Mouse (Mus musculus) C2C12 (cell line): Measurements from ENCODE around the gene Ndufb6. TPM values are rescaled to one million over a fixed set of nuclear protein-coding genes. Genes with fewer than 3 reads are reported as not detected.

Source experiments
- H3K27me3 ChIP-seq: one replicate; pipeline ENCODE4 v1.6.1; 2011; ENCODE audit not compliant: control insufficient read depth, insufficient read depth, insufficient read length
- H3K36me3 ChIP-seq: one replicate; pipeline ENCODE4 v1.6.1; 2011; ENCODE audit not compliant: control insufficient read depth, insufficient read depth
- H3K4me3 ChIP-seq: one replicate; pipeline ENCODE4 v1.5.1; 2011; ENCODE audit warnings: mild to moderate bottlenecking, control low read depth; ENCODE audit not compliant: poor library complexity, insufficient read depth, severe bottlenecking
- H3K79me2 ChIP-seq: one replicate; pipeline ENCODE4 v1.6.1; 2011; ENCODE audit not compliant: control insufficient read depth, insufficient read depth
- H3K79me3 ChIP-seq: one replicate; pipeline ENCODE4 v1.6.1; 2011; ENCODE audit warnings: low read depth, control low read depth
- H3ac ChIP-seq: one replicate; pipeline ENCODE3; 2011; ENCODE audit warnings: low read depth; ENCODE audit not compliant: control insufficient read depth, insufficient read length
- CEBPB ChIP-seq: IDR thresholded peaks from one replicate; pipeline ENCODE4 v1.6.1; 2011; ENCODE audit warnings: low read depth, mild to moderate bottlenecking, control low read depth, moderate library complexity
- CTCF ChIP-seq: IDR thresholded peaks from one replicate; pipeline ENCODE4 v1.5.1; 2011; ENCODE audit not compliant: control insufficient read depth, insufficient read depth, insufficient read length
- FOSL1 ChIP-seq: IDR thresholded peaks from one replicate; pipeline ENCODE4 v1.8.0; 2011; ENCODE audit warnings: mild to moderate bottlenecking, low read length; ENCODE audit not compliant: poor library complexity, insufficient read depth, severe bottlenecking
- MAX ChIP-seq: IDR thresholded peaks from one replicate; pipeline ENCODE4 v1.6.1; 2011; ENCODE audit warnings: mild to moderate bottlenecking, control low read depth
- MYOD1 ChIP-seq: IDR thresholded peaks from one replicate; pipeline ENCODE4 v1.6.1; 2011; ENCODE audit warnings: low read depth; ENCODE audit not compliant: control insufficient read depth, insufficient read length
- MYOG ChIP-seq: IDR thresholded peaks from one replicate; pipeline ENCODE4 v1.6.1; 2011; ENCODE audit not compliant: control insufficient read depth, insufficient read length; ENCODE audit errors: extremely low read depth
- USF1 ChIP-seq: IDR thresholded peaks from one replicate; pipeline ENCODE4 v1.6.1; 2011; ENCODE audit warnings: low read depth, mild to moderate bottlenecking, control low read depth, moderate library complexity
- polyA plus RNA-seq: library from polyadenylated mRNA; unstranded; fragments of >200 nt; fragmentation: generic; extraction: Trizol; gene quantifications from one replicate; pipeline ENCODE4 v1.2.1, GENCODE M21; 2012; ENCODE audit warnings: missing spikeins

Ndufb6 gene
- polyA plus RNA-seq, 1 experiment: 273 TPM

DNA sequence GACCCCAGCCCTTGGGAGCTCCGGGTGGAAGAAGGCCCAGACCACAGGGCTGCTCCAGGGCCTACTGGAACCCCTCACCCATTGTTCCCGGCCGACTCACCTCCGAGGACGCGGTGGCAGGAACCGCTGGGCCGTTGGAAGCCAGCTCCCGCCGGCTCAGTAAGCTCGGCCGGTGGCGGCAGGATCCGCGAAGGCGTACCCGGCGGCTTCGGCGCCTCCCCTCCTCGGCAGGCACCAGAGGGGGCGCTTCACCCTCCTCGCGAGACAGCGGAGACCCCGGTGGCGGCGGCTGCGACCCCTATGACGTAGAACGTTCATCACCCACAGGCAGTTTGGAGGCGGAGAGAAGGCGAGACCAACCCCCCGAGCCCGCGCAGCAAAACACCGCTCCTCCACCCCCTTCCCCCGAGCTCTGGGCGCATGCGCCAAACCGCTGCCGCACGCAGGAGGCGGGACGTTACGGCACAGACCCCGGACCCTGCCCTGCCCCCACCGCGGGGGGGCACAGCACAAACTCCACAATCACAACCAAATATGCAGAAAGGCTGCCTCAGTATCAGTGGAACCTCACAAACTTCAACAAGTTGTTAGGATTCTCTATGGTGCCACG is 10.9 kb downstream of the Ndufb6 start:
- H3K79me2 ChIP-seq: peaks cover 63% of the 10 kb centered on the region
- peaks cover 59% of the 10 kb centered on the region for H3K79me3 ChIP-seq
- H3K27me3 ChIP-seq: no peaks in the 10 kb centered on the region
- H3K4me3 ChIP-seq: peak overlapping the region; percentile 67
- peak overlapping the region; percentile 84 for H3ac ChIP-seq
- no peak for TF ChIP-seq MAX
- no peak for TF ChIP-seq CTCF
- no peak for TF ChIP-seq USF1
- TF ChIP-seq FOSL1: no peak
- TF ChIP-seq MYOG: no peak
- no peak for TF ChIP-seq CEBPB
- TF ChIP-seq MYOD1: no peak
- H3K36me3 ChIP-seq: peaks cover 70% of the 10 kb centered on the region

DNA sequence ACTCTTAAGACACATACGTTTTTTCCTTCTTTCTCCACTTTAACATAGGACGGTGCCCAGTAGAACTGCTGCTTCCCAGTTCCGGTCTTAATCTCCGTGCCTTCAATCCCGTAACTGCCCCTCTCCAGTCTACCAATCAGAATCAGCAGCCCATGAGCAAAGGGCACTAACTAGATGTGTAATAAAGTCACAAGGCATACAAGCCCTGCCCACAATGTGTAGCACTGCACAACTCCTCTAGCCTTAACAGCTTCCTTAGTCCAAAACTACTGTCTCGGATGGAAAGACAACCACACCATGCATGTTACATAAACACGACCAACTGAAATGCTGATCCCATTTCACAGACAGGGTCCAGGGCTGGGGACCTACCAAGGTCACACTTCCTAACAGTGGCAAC is 11.5 kb downstream of the Ndufb6 start:
- Histone ChIP-seq H3K27me3 (no peaks in the 10 kb centered on the region), H3K36me3 (peaks cover 70% of the 10 kb centered on the region), H3K79me3 (peaks cover 65% of the 10 kb centered on the region), H3K79me2 (peaks cover 69% of the 10 kb centered on the region), H3K4me3 (peak overlapping the region; percentile 67), H3ac (peak overlapping the region; percentile 52)
- no peak for TF ChIP-seq FOSL1
- TF ChIP-seq USF1: no peak
- TF ChIP-seq MYOD1: no peak

GRCm38 (mm10) chr4:40264321-40264720 is 14.9 kb downstream of the Ndufb6 start:
- H3K79me3 ChIP-seq: peaks cover 81% of the 10 kb centered on the region
- H3K36me3 ChIP-seq: peaks cover 86% of the 10 kb centered on the region
- H3K79me2 ChIP-seq: peaks cover 99% of the 10 kb centered on the region
- no peak overlapping the region for H3K4me3 ChIP-seq
- H3K27me3 ChIP-seq: no peaks in the 10 kb centered on the region
- no peak overlapping the region for H3ac ChIP-seq
- TF ChIP-seq MAX (no peak), CTCF (no peak), CEBPB (no peak), FOSL1 (no peak), MYOD1 (no peak), USF1 (no peak), MYOG (no peak)

DNA sequence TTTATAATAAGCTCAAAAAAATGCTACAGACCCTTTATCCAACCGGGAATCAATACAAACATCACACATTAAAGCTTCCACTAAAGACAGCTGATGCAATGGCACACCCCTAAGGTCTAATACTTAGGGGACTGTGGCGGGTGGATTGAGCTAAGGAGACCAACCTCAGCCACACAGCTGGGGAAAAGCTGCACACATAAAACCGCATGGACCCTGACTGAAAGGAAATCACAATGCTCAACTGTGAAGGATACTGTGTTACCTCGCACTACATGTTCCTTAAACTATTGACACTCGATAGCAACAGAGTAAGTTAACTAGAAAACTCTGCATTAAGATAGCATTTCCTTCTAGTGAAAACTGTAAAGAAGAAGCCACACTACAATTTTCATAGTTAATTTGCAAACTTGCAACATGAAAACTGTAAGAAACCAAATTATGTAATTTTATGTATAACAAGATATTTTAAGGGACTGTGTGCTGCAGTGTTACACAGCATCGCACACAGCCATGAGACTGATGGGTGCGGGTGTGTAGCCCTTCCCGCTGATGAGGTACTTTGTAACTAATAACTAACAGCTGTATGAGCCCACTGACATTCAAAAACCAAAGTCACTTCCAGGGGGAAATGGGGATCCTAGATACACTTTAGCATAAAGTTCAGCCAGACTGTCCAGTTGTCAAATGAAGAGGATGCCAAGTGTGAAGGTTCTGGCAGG is 24.7 kb downstream of the Ndufb6 start:
- peaks cover 15% of the 10 kb centered on the region for H3K79me2 ChIP-seq
- no peaks in the 10 kb centered on the region for H3K27me3 ChIP-seq
- peaks cover 15% of the 10 kb centered on the region for H3K36me3 ChIP-seq
- no peak overlapping the region for H3ac ChIP-seq
- H3K79me3 ChIP-seq: peaks cover 11% of the 10 kb centered on the region
- TF ChIP-seq CTCF: no peak
- TF ChIP-seq MYOG: no peak
- TF ChIP-seq USF1: no peak
- no peak for TF ChIP-seq MYOD1
- TF ChIP-seq FOSL1: no peak
- TF ChIP-seq MAX: no peak
- no peak for TF ChIP-seq CEBPB
- no peak overlapping the region for H3K4me3 ChIP-seq

DNA sequence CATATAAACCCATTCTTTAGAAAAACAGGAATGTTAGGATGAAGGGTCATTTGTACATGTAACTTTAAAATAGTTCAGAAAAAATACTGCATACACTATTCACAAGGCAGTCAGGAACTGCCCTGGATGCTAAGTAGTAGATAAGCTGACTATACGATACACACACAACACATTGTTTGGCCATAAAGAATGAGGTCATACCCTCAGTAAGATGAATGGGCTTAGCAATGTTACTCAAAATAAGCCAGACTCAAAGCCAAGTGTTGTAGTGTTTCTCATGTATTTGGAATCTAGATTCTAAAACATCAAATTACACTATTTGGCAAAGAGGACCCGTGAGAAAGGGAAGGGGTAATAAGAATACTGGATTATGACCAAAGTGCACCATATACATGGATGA is 25.5 kb downstream of the Ndufb6 start:
- TF ChIP-seq CTCF (no peak), FOSL1 (no peak), MYOD1 (no peak), MYOG (no peak), MAX (no peak), CEBPB (no peak), USF1 (no peak)
- H3K36me3 ChIP-seq: peaks cover 8% of the 10 kb centered on the region
- no peaks in the 10 kb centered on the region for H3K27me3 ChIP-seq
- H3ac ChIP-seq: no peak overlapping the region
- peaks cover 8% of the 10 kb centered on the region for H3K79me2 ChIP-seq
- H3K79me3 ChIP-seq: peaks cover 4% of the 10 kb centered on the region
- no peak overlapping the region for H3K4me3 ChIP-seq
